Mouse (Mus musculus): ENCODE results near the gene Sh2d7. TPM values are rescaled to one million over a fixed set of nuclear protein-coding genes. Genes with fewer than 3 reads are reported as not detected.

Sh2d7 gene
- total and polyA plus RNA-seq, 3 experiments: 0.04 TPM; not detected in 2

DNA sequence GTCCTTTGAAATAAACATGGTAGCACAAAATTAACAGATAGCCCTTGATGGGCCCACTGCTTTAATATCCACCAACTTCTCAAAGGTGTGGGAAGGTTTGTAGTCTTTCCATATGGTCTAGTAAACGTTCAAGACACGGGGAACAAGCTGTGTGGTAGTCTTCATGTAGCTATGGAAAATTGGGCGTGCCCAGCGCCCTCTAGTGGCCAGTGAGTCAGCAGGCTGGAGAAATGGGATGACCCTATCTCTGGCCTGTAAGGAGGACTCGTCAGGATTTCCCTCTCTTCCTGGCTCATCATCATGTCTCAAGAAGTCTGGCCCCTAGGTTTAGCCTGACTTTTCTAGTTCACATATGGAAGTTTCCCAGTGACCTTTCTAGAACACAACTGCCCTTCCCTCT, 8.8 kb downstream of the Sh2d7 start:
- DNase-seq (ENCODE audit: low read depth, low spot score): peak; percentile 80
- peaks cover 2 to 3% of the 10 kb centered on the region in 2 experiments; a peak in 2 of 4 replicates for H3K4me1 ChIP-seq (ENCODE audit: control insufficient read depth in 1 of 2, insufficient read depth in 2 of 2, low read length in 2 of 2)
- no peaks in the 10 kb centered on the region for H3K79me2 ChIP-seq (ENCODE audit: control insufficient read depth, insufficient read depth, low read length, poor library complexity)
- H3K27me3 ChIP-seq (ENCODE audit: control insufficient read depth in 1 of 2, insufficient read depth in 2 of 2, low read length in 2 of 2): no peaks in the 10 kb centered on the region
- H3K9ac ChIP-seq (ENCODE audit: control insufficient read depth, low read depth, low read length, poor library complexity, severe bottlenecking): no peak overlapping the region
- no peak overlapping the region for H3K27ac ChIP-seq (ENCODE audit: control insufficient read depth, low read depth, low read length)
- TF ChIP-seq RAD21 (IDR thresholded peaks at IDR 0.05; ENCODE audit: low read depth, low read length) (peak; percentile 75), MXI1 (IDR thresholded peaks at IDR 0.05; ENCODE audit: low read depth, low read length) (no peak), SIN3A (IDR thresholded peaks at IDR 0.05; ENCODE audit: low read length) (no peak), TBP (IDR thresholded peaks at IDR 0.05; ENCODE audit: low read depth, low read length) (no peak), CTCF (IDR thresholded peaks at IDR 0.05 in 2 of 3, conservative IDR thresholded peaks at IDR 0.05 in 1 of 3; ENCODE audit: control insufficient read depth in 1 of 3, insufficient read depth in 1 of 3, low read depth in 2 of 3, low read length in 3 of 3, poor library complexity in 1 of 3, severe bottlenecking in 1 of 3) (peak; percentile 93 to 97 (median 96)), MAX (IDR thresholded peaks at IDR 0.05; ENCODE audit: low read length) (no peak), ZNF384 (IDR thresholded peaks at IDR 0.05; ENCODE audit: low read depth, low read length) (no peak), TAL1 (IDR thresholded peaks at IDR 0.05; ENCODE audit: low read length) (no peak), NELFE (IDR thresholded peaks at IDR 0.05; ENCODE audit: low read depth, low read length) (no peak), SMC3 (IDR thresholded peaks at IDR 0.05; ENCODE audit: low read depth, low read length) (peak; percentile 92), GABPA (IDR thresholded peaks at IDR 0.05; ENCODE audit: low read depth, low read length) (no peak), BHLHE40 (IDR thresholded peaks at IDR 0.05; ENCODE audit: borderline replicate concordance, low read depth, low read length) (peak; percentile 32; the same call in 1 of the 2 replicates), NRF1 (IDR thresholded peaks at IDR 0.05; ENCODE audit: insufficient read depth, low read depth, low read length, poor library complexity, severe bottlenecking) (no peak), EP300 (IDR thresholded peaks at IDR 0.05; ENCODE audit: low read depth in 1 of 2, low read length in 2 of 2) (no peak), CHD2 (IDR thresholded peaks at IDR 0.05; ENCODE audit: low read length) (no peak), MYB (IDR thresholded peaks at IDR 0.05; ENCODE audit: low read depth, low read length) (no peak), MYC (IDR thresholded peaks at IDR 0.05; ENCODE audit: low read depth, low read length) (no peak), JUND (IDR thresholded peaks at IDR 0.05; ENCODE audit: low read depth, low read length) (no peak), ZC3H11A (IDR thresholded peaks at IDR 0.05; ENCODE audit: low read depth, low read length) (peak; percentile 75)
- H3K4me3 ChIP-seq (ENCODE audit: control insufficient read depth in 1 of 2, insufficient read depth in 1 of 2, low read depth in 2 of 2, low read length in 2 of 2): no peak overlapping the region
- no peaks in the 10 kb centered on the region for H3K9me3 ChIP-seq (replicated peaks; ENCODE audit: insufficient read depth, low read length)
- H3K36me3 ChIP-seq (ENCODE audit: control insufficient read depth in 1 of 2, insufficient read depth in 2 of 2, low read length in 2 of 2): peaks cover 0 to 3% of the 10 kb centered on the region in 2 experiments; a peak in 1 of 4 replicates

DNA sequence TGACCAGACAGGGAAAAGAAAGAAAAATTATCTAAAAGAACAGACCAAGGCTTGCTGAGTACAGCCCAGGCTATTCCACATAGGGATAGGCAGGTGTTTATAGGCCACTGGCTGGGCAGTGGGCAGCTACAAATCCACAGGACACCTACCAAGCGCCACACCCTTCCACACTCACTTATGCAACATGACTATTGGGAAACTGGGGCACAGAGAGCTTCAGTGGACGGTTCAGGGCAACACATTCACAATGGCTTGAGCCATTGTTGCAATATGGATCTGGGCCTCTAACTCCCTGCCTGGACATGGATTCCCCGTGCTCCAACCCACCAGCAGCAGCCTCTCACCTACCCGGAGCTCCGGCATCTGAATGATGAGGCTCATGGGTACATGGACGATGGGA, 10.6 kb downstream of the Sh2d7 start:
- TF ChIP-seq ZKSCAN1 (IDR thresholded peaks at IDR 0.05; ENCODE audit: low read depth, low read length): no peak
- no peak for TF ChIP-seq RCOR1 (IDR thresholded peaks at IDR 0.05; ENCODE audit: low read depth, low read length)
- TF ChIP-seq MAZ (IDR thresholded peaks at IDR 0.05; ENCODE audit: low read depth, low read length): no peak
- TF ChIP-seq UBTF (IDR thresholded peaks at IDR 0.05; ENCODE audit: borderline replicate concordance, insufficient read depth, low read depth, low read length): no peak
- TF ChIP-seq MYB (IDR thresholded peaks at IDR 0.05; ENCODE audit: low read depth, low read length): no peak
- TF ChIP-seq ZMIZ1 (IDR thresholded peaks at IDR 0.05; ENCODE audit: low read depth, low read length): no peak
- TF ChIP-seq CTCF (IDR thresholded peaks at IDR 0.05 in 2 of 3, conservative IDR thresholded peaks at IDR 0.05 in 1 of 3; ENCODE audit: control insufficient read depth in 1 of 3, insufficient read depth in 1 of 3, low read depth in 2 of 3, low read length in 3 of 3, poor library complexity in 1 of 3, severe bottlenecking in 1 of 3): no peak
- TF ChIP-seq NELFE (IDR thresholded peaks at IDR 0.05; ENCODE audit: low read depth, low read length): no peak
- no peak for TF ChIP-seq BHLHE40 (IDR thresholded peaks at IDR 0.05; ENCODE audit: borderline replicate concordance, low read depth, low read length)
- no peak for TF ChIP-seq JUND (IDR thresholded peaks at IDR 0.05; ENCODE audit: low read depth, low read length)
- TF ChIP-seq MXI1 (IDR thresholded peaks at IDR 0.05; ENCODE audit: low read depth, low read length): no peak
- TF ChIP-seq USF2 (IDR thresholded peaks at IDR 0.05; ENCODE audit: borderline replicate concordance in 1 of 2, insufficient read depth in 1 of 2, low read depth in 1 of 2, low read length in 2 of 2): no peak
- TF ChIP-seq RAD21 (IDR thresholded peaks at IDR 0.05; ENCODE audit: low read depth, low read length): no peak
- no peak for TF ChIP-seq ETS1 (IDR thresholded peaks at IDR 0.05; ENCODE audit: low read depth, low read length)
- no peak for TF ChIP-seq HCFC1 (IDR thresholded peaks at IDR 0.05; ENCODE audit: low read depth, low read length)
- TF ChIP-seq TAL1 (IDR thresholded peaks at IDR 0.05; ENCODE audit: low read length): no peak
- TF ChIP-seq ELF1 (IDR thresholded peaks at IDR 0.05; ENCODE audit: low read depth, low read length): no peak
- TF ChIP-seq KAT2A (conservative IDR thresholded peaks at IDR 0.05; ENCODE audit: low read depth, low read length): no peak
- Histone ChIP-seq H3K27ac (ENCODE audit: control insufficient read depth, low read depth, low read length) (no peak overlapping the region), H3K9me3 (replicated peaks; ENCODE audit: insufficient read depth, low read length) (no peaks in the 10 kb centered on the region), H3K27me3 (ENCODE audit: control insufficient read depth in 1 of 2, insufficient read depth in 2 of 2, low read length in 2 of 2) (no peaks in the 10 kb centered on the region), H3K9ac (ENCODE audit: control insufficient read depth, low read depth, low read length, poor library complexity, severe bottlenecking) (no peak overlapping the region), H3K4me1 (ENCODE audit: control insufficient read depth in 1 of 2, insufficient read depth in 2 of 2, low read length in 2 of 2) (peaks cover 2 to 3% of the 10 kb centered on the region in 2 experiments; a peak in 2 of 4 replicates), H3K36me3 (ENCODE audit: control insufficient read depth in 1 of 2, insufficient read depth in 2 of 2, low read length in 2 of 2) (peaks cover 0 to 3% of the 10 kb centered on the region in 2 experiments; a peak in 1 of 4 replicates), H3K4me3 (ENCODE audit: control insufficient read depth in 1 of 2, insufficient read depth in 1 of 2, low read depth in 2 of 2, low read length in 2 of 2) (no peak overlapping the region), H3K79me2 (ENCODE audit: control insufficient read depth, insufficient read depth, low read length, poor library complexity) (no peaks in the 10 kb centered on the region)
- no peak for DNase-seq (ENCODE audit: low read depth, low spot score)

Measured in MEL (cell line).